ENCODE assay signal across 7 mouse cellular contexts in genomic region chrX:152781720-152782403, GRCm38 (mm10). TPM values are rescaled to one million over a fixed set of nuclear protein-coding genes. Genes with fewer than 3 reads are reported as not detected.
A peak's percentile ranks its signal among the peaks of the same experiment; 100 is the strongest.
DNase-seq lines count a peak whose midpoint lies in the region; ATAC-seq and TF ChIP-seq lines count a peak whose summit lies in the region.

Gene Gpr143 (plus strand): TSS chrX:152781921.

- no peak within 1 kb of the TSS for H3K27ac ChIP-seq in testis, adult 2 months (ENCODE audit: control insufficient read depth, insufficient read depth, low read depth, low read length)
- no peak within 1 kb of the TSS for H3K27ac ChIP-seq in embryonic facial prominence, embryonic 15.5 days (replicated peaks)
- no peak within 1 kb of the TSS for H3K27ac ChIP-seq in intestine, embryonic 14.5 days (ENCODE audit: low read depth)
- H3K27ac ChIP-seq in liver, postnatal 0 days (ENCODE audit: low read depth) = no peak within 1 kb of the TSS

- 26% methylated on average over 26 of the region's 26 CpGs for WGBS in embryonic facial prominence, embryonic 15.5 days
- 14% methylated on average over 26 of the region's 26 CpGs for WGBS in intestine, embryonic 14.5 days
- WGBS in liver, postnatal 0 days (ENCODE audit: insufficient replicate concordance) = 23% methylated on average over 25 of the region's 26 CpGs

- TF ChIP-seq CTCF in testis, adult 2 months (IDR thresholded peaks at IDR 0.05; ENCODE audit: control insufficient read depth, insufficient read depth, insufficient replicate concordance, low read depth, low read length) = no peak
- TF ChIP-seq CTCF in liver, postnatal 0 days (IDR thresholded peaks at IDR 0.05; ENCODE audit: low read depth) = no peak

- TF ChIP-seq POLR2A in testis, adult 2 months (IDR thresholded peaks at IDR 0.05; ENCODE audit: control insufficient read depth, low read depth, low read length) = no peak

- no peak for DNase-seq in testis, postnatal 10 days (ENCODE audit: low spot score)
- no peak for DNase-seq in intestine, embryonic 14.5 days (ENCODE audit: low spot score)
- DNase-seq in liver, postnatal 0 days = peak; percentile 12
- peak; percentile 34 for DNase-seq in retina, postnatal 1 day
- DNase-seq in spleen, adult 12 weeks (ENCODE audit: low spot score) = no peak

- H3K36me3 ChIP-seq in testis, adult 2 months (ENCODE audit: control insufficient read depth, insufficient read depth, low read length) = no peaks in the 10 kb centered on the region
- no peaks in the 10 kb centered on the region for H3K36me3 ChIP-seq in embryonic facial prominence, embryonic 15.5 days
- no peaks in the 10 kb centered on the region for H3K36me3 ChIP-seq in intestine, embryonic 14.5 days (ENCODE audit: control insufficient read depth, insufficient read depth, low read length)
- no peaks in the 10 kb centered on the region for H3K36me3 ChIP-seq in liver, postnatal 0 days (replicated peaks; ENCODE audit: insufficient read depth, low read length)

- no peak for ATAC-seq in embryonic facial prominence, embryonic 15.5 days (ENCODE audit: insufficient number of reproducible peaks, low FRiP score, low TSS enrichment, low read depth)
- no peak for ATAC-seq in intestine, embryonic 14.5 days (replicated peaks; ENCODE audit: low FRiP score, low TSS enrichment, low read depth)
- no peak for ATAC-seq in liver, postnatal 0 days

- peak within 1 kb of the TSS; percentile 44 for H3K4me2 ChIP-seq in embryonic facial prominence, embryonic 15.5 days (replicated peaks)
- H3K4me2 ChIP-seq in intestine, embryonic 14.5 days (ENCODE audit: low read length) = peak within 1 kb of the TSS; percentile 42
- peak within 1 kb of the TSS; percentile 29 for H3K4me2 ChIP-seq in liver, postnatal 0 days (ENCODE audit: low read depth, low read length)

- peak within 1 kb of the TSS; percentile 36 for H3K4me3 ChIP-seq in testis, adult 2 months (ENCODE audit: control insufficient read depth, low read depth, low read length)
- H3K4me3 ChIP-seq in embryonic facial prominence, embryonic 15.5 days (replicated peaks) = peak within 1 kb of the TSS; percentile 13; the same call in 1 of the 2 replicates
- H3K4me3 ChIP-seq in intestine, embryonic 14.5 days (ENCODE audit: low read depth, low read length) = peak within 1 kb of the TSS; percentile 13; the same call in 1 of the 2 replicates
- H3K4me3 ChIP-seq in liver, postnatal 0 days (ENCODE audit: low read depth, low read length) = no peak within 1 kb of the TSS

- peaks cover 8% of the 10 kb centered on the region for H3K4me1 ChIP-seq in testis, adult 2 months (ENCODE audit: control insufficient read depth, insufficient read depth, low read length)
- H3K4me1 ChIP-seq in embryonic facial prominence, embryonic 15.5 days = no peaks in the 10 kb centered on the region
- no peaks in the 10 kb centered on the region for H3K4me1 ChIP-seq in intestine, embryonic 14.5 days (replicated peaks; ENCODE audit: control insufficient read depth, insufficient read depth, low read length)
- no peaks in the 10 kb centered on the region for H3K4me1 ChIP-seq in liver, postnatal 0 days (ENCODE audit: insufficient read depth)

- H3K27me3 ChIP-seq in testis, adult 2 months (ENCODE audit: control insufficient read depth, insufficient read depth, low read length) = no peaks in the 10 kb centered on the region
- H3K27me3 ChIP-seq in embryonic facial prominence, embryonic 15.5 days = peaks cover 13% of the 10 kb centered on the region; the same call in 1 of the 2 replicates
- H3K27me3 ChIP-seq in intestine, embryonic 14.5 days (replicated peaks; ENCODE audit: control insufficient read depth, insufficient read depth, low read length) = peaks cover 18% of the 10 kb centered on the region
- H3K27me3 ChIP-seq in liver, postnatal 0 days (ENCODE audit: insufficient read depth, low read length) = 0 out of 2 replicates have a peak, but pooled peaks cover 4% of the 10 kb centered on the region

- no peak for TF ChIP-seq EP300 in liver, postnatal 0 days (IDR thresholded peaks at IDR 0.05; ENCODE audit: low read depth)

- no peaks in the 10 kb centered on the region for H3K9me3 ChIP-seq in embryonic facial prominence, embryonic 15.5 days (replicated peaks)
- no peaks in the 10 kb centered on the region for H3K9me3 ChIP-seq in intestine, embryonic 14.5 days (ENCODE audit: control insufficient read depth, low read length)
- no peaks in the 10 kb centered on the region for H3K9me3 ChIP-seq in liver, postnatal 0 days (ENCODE audit: low read length)

- H3K9ac ChIP-seq in embryonic facial prominence, embryonic 15.5 days = no peak within 1 kb of the TSS
- H3K9ac ChIP-seq in intestine, embryonic 14.5 days (ENCODE audit: low read length) = no peak within 1 kb of the TSS
- no peak within 1 kb of the TSS for H3K9ac ChIP-seq in liver, postnatal 0 days (replicated peaks)

RNA-seq across cellular contexts. Expression of gene Gpr143, which starts in this region (rescaled TPM):
- not detected in 2 replicates for polyA plus RNA-seq in testis, adult 2 months (2012; rRNA removed)
- 0.83 and 0.85 TPM in 2 replicates for polyA plus RNA-seq in embryonic facial prominence, embryonic 15.5 days (2015; fragmentation: Nextera tagmentation; extraction: Ambion mirVana)
- 0.35 TPM in 1 of 2 replicates, not detected in the other for polyA plus RNA-seq in intestine, embryonic 14.5 days (2014; fragmentation: Nextera tagmentation; extraction: Ambion mirVana)
- polyA plus RNA-seq in liver, postnatal 0 days (2015; fragmentation: Nextera tagmentation; extraction: Ambion mirVana) = 0.08 and 0.11 TPM in 2 replicates

Comparison
In these comparisons a context has a peak if more than half of its experiments do, and no peak if none do; other contexts are left out.
1. Peak in DNase-seq and H3K4me2 ChIP-seq in liver, postnatal 0 days; RNA of the gene not detected or under 1 TPM.